Mouse (Mus musculus) stomach, postnatal 0 days (tissue): ENCODE results near the gene Gm21903.

Source experiments
- CTCF ChIP-seq: IDR thresholded peaks from 2 replicates; pipeline ENCODE4 v1.5.1; 2016; ENCODE audit warnings: antibody characterized with exemption, low read depth, mild to moderate bottlenecking, moderate library complexity
- EP300 ChIP-seq: optimal IDR thresholded peaks from 2 replicates; pipeline ENCODE3; 2016; ENCODE audit warnings: antibody characterized with exemption

DNA sequence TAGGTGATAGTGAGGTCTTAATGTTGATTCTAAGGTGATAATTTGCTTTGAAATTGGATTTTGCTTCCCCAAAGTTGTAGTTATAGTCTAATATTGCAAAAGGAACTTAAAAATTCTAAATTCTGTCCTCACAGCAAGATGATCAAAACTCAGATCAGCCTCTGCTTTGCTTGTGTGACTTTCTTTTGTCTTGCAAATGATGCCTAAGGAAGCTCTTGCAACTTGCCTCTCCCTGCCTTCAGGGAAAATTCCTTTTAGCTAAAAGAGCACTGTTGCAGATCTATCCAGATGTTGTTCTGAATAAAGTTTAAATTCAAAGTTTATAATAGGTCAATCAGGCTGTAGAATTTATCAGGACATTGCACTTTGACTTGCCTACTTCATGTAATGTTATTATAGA, 20.5 kb upstream of the Gm21903 start:
- TF ChIP-seq CTCF (no peak), EP300 (no peak)
